Mouse (Mus musculus) C2C12 (cell line): ENCODE results near the gene Myh9.

Source experiments
- CEBPB ChIP-seq: IDR thresholded peaks from one replicate; pipeline ENCODE4 v1.6.1; 2011; ENCODE audit warnings: low read depth, mild to moderate bottlenecking, control low read depth, moderate library complexity
- CTCF ChIP-seq: IDR thresholded peaks from one replicate; pipeline ENCODE4 v1.5.1; 2011; ENCODE audit not compliant: control insufficient read depth, insufficient read depth, insufficient read length
- MAX ChIP-seq: IDR thresholded peaks from one replicate; pipeline ENCODE4 v1.6.1; 2011; ENCODE audit warnings: mild to moderate bottlenecking, control low read depth
- MYOG ChIP-seq: IDR thresholded peaks from one replicate; pipeline ENCODE4 v1.6.1; 2011; ENCODE audit not compliant: control insufficient read depth, insufficient read length; ENCODE audit errors: extremely low read depth
- USF1 ChIP-seq: IDR thresholded peaks from one replicate; pipeline ENCODE4 v1.6.1; 2011; ENCODE audit warnings: low read depth, mild to moderate bottlenecking, control low read depth, moderate library complexity

- TF ChIP-seq CEBPB (peak; percentile 36), CTCF (no peak), USF1 (no peak), MAX (peak; percentile 70), MYOG (no peak)
These were observed 49.8 kb upstream of the Myh9 start for GRCm38 (mm10) chr15:77891766-77892165.
